Mouse (Mus musculus) liver (tissue): ENCODE results near the gene Cdhr3.
"Not testable (repeated sequence)": the region's sequence is repeated elsewhere in the genome, so short reads cannot be mapped to it uniquely, and the experiment has no call there.

Experiments
- DNase-seq: peaks from one replicate; pipeline ENCODE4 v3.0.0-alpha.2; 2020; ENCODE audit warnings: mixed read lengths

Cdhr3 gene

DNA sequence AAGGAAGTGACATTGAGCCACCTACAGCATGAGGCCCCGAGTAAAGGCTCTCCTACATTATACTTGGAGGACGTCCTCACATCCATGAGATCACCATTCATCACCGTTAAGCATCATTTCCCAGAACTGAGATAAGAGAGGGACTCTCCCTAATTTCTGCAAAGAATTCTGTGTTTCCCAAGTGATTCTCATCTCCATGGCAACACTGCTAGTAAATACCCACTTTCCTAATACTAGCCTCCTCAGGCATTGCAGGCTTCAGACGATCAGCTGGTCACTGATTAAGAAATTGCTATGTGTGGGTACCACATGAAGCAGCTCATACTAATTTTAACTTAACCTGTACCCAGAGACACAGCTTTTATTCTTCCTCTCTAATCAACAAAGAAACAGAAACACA, 92.3 kb downstream of the Cdhr3 start:
- no peak for DNase-seq

DNA sequence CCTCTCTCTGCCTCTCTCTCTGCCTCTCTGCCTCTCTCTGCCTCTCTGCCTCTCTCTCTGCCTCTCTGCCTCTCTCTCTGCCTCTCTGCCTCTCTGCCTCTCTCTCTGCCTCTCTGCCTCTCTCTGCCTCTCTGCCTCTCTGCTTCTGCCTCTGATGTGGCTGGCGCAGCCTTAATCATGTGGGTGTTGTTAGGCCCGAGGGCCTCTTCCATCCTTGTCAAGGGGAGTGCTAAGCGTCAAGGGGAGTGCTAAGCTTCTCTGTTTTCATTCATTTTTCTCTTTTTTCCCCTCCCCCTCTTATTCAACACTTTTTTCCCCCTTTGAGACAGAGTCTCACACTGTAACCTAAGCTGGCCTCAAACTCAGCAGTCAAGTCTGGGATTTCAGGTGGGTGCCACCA, 92.9 kb downstream of the Cdhr3 start:
- DNase-seq, result not testable (repeated sequence)

DNA sequence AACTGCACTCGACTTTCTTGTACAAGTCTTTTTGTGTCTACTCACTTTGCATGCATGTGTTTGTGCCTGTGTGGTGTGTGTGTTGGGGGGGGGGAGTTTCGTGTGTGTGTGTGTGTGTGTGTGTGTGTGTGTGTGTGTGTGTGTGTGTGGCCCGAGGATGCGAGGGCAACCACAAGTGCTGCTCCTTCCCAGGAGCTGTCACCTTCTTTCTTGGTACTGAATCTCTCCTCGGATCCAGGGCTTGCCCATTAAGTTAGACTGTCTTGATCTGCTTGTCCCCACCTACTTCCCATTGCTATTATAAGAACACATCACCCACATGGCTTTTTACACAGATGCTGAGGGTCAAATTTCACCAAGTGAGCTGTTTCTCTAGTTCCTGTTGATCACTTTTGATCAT, 93.9 kb downstream of the Cdhr3 start:
- no peak for DNase-seq

DNA sequence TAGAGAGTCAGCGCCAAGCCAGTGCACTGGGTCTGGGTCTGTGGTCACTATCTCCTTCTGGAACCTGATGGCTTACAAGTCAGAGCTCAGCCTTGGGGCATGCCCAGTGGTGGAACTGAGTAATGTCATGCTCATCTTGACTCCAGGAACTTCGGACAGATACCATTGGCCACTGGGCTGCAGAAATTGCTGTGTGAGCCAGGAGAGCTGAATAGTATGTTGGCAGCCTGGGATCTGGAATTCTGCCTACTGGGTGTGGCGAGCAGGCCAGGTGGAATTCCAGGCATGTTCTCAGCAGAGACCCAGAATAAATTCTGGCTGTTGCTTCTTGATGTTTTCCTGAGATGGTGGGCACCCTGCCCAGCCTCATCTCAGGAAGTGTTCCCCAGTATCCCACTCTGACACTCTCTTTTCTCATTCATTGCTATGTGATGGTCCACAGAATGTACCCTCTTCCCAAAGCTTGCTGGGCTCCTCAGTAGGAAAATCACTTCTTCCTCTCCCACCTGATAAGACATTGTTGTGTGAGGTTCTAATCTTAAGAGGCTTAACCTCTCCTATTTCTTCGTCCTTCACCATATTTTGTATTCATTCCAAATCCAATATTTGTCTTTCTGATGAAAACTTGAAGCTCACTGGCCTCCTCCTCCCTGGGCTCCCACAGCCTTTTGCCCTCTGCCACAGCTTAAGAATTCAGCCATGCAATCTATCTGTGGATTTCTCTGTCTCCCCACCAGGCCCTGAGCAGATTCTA, 97.4 kb downstream of the Cdhr3 start:
- no peak for DNase-seq

DNA sequence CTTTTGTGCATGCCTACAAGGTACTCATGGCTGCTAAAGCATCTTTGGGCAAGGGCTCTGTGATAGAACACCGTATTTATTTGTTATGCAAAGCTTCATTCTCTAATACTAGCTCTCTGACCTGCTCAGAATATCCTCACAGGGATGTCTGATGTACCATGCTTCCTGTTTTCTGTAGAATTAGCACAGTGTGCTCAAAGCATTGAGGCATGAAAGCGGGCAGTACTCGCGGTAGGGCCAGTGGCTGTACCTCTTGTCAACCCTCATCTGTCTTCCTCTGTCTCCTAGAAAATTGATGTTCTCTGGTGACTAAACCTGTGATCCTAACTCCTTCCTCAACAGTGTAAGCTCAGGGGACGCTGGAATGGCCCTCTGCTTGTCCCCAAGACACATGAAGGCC, 98.6 kb downstream of the Cdhr3 start:
- DNase-seq, result no peak

DNA sequence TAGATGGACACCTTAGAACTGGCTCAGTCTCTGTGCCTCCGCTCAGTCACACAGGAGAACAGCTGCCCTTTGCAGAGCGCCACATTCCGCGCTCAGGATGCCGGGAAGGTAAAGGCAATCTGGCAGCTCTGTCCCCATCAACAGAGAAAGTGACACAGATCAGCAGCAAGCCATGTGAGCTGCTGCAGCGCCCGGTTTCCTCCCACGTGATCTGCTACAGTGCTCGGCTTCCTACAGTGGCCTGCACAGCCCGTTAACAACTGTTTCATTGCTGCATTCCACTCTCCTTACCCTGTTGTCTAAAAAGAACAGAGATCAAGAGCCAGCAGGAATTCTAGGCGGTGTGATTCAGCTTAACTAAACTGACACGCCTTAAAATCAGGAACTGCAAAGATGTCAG, 102.9 kb downstream of the Cdhr3 start:
- DNase-seq, result no peak

DNA sequence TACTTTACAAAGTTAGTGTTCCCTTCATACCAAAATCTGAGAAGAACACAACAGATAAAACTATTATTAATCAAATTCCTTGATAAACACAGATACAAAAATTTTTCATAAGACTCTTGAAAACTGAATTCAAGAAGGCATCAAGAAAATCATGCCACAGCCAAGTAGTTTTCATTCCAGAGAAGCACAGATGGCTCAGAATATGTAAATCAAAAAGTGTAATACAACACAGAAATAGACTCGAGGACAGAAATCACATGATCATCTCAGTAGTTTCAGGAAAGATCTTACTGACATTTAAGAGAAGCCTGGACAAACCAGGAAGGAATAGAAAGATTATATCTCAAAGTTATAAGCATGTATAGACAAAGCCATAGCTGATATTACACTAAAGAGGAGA, 106.4 kb downstream of the Cdhr3 start:
- no peak for DNase-seq
